Mouse (Mus musculus): ENCODE results near the gene Psmd5. TPM values are rescaled to one million over a fixed set of nuclear protein-coding genes. Genes with fewer than 3 reads are reported as not detected.
"Not testable (repeated sequence)": the region's sequence is repeated elsewhere in the genome, so short reads cannot be mapped to it uniquely, and the experiment has no call there.

Gene Psmd5
- polyA plus RNA-seq, 1 experiment from 2014 or later: 99.5 TPM

DNA sequence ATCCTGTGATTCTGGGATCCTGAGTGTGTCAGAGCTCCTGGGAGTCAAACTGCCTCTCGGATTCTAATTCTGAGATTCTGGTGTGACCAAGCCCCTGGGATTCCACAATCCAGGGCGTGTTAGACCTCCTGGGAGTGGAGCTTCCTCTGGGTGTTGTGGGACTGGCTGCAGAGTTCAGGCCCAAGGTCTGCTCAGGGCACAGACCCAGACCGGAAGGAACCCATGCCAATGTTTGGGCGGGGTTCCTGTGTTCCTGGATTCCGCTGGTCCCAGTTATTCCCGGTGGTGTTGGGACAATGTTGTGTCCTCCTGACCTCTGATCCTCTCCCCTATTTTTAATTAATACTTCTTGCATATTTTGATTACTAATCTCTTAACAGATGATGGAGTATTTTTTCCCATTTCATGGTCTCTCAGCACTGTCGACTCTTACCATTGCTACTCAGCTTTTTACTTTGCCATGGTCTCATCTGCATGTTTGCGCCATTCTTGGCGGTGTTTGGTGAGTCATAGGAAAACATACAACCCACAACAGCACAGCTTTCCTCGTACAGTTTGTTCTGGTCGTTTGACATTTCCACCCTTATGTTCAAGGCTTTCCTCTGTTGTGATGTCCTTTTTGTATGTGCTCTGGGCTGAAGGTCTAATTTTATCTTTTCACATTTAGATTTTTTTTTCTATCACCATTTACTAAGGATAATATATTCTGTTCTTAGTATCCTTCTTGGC, 31.4 kb downstream of the Psmd5 start:
- H3K4me1 ChIP-seq: no peaks in the 10 kb centered on the region
- no peaks in the 10 kb centered on the region for H3K9me3 ChIP-seq
- no peak overlapping the region for H3K4me2 ChIP-seq (replicated peaks)
- no peak overlapping the region for H3K4me3 ChIP-seq
- WGBS: 84% methylated on average over 11 of the region's 11 CpGs
- no peaks in the 10 kb centered on the region for H3K27me3 ChIP-seq
- no peak for ATAC-seq (ENCODE audit: insufficient number of reproducible peaks, insufficient read depth, low FRiP score, low TSS enrichment)
- H3K27ac ChIP-seq: no peak overlapping the region
- no peak overlapping the region for H3K9ac ChIP-seq
- H3K36me3 ChIP-seq: no peaks in the 10 kb centered on the region

DNA sequence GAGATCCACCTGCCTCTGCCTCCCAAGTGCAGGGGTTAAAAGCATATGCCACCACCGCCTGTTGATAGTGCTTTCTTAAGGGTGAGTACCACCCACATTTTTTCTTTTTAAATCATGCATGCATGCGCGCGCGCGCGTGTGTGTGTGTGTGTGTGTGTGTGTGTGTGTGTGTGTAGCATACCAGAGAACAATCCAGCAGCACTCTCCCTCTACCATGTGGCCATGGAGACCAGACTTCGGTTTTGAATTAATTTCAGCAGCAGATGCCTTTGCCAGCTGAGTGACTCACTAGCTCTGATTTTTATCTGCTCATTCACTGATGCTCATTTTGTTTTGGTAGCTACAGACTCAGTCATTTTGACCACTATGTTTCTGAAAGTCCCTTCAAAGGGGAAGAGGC, 33.1 kb downstream of the Psmd5 start:
- Histone ChIP-seq H3K27ac (no peak overlapping the region), H3K4me1 (no peaks in the 10 kb centered on the region; the same call in 1 of the 2 replicates), H3K9ac (no peak overlapping the region), H3K27me3 (no peaks in the 10 kb centered on the region), H3K9me3 (no peaks in the 10 kb centered on the region), H3K4me3 (no peak overlapping the region), H3K4me2 (replicated peaks) (no peak overlapping the region), H3K36me3 (no peaks in the 10 kb centered on the region)
- WGBS: 86% methylated on average over 8 of the region's 8 CpGs
- ATAC-seq (ENCODE audit: insufficient number of reproducible peaks, insufficient read depth, low FRiP score, low TSS enrichment): no peak

DNA sequence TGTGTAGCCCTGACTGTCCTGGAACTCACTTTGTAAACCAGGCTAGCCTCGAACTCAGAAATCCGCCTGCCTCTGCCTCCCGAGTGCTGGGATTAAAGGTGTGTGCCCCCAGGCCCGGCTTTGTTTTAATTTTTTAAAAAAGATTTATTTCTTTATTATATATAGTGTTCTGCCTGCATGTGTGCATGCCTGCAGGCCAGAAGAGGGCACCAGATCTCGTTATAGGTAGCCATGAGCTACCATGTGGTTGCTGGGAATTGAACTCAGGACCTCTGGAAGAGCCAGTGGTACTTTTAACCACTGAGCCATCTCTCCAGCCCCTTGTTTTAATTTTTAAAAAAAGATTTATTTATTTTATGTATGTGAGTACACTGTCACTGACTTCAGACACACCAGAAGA, 34.6 kb downstream of the Psmd5 start:
- not testable (repeated sequence) for H3K4me2 ChIP-seq (replicated peaks); H3K9ac ChIP-seq; H3K9me3 ChIP-seq; H3K27me3 ChIP-seq; ATAC-seq (ENCODE audit: insufficient number of reproducible peaks, insufficient read depth, low FRiP score, low TSS enrichment); H3K4me1 ChIP-seq; H3K27ac ChIP-seq; H3K4me3 ChIP-seq; H3K36me3 ChIP-seq
- 80% methylated on average over 5 of the region's 5 CpGs for WGBS

DNA sequence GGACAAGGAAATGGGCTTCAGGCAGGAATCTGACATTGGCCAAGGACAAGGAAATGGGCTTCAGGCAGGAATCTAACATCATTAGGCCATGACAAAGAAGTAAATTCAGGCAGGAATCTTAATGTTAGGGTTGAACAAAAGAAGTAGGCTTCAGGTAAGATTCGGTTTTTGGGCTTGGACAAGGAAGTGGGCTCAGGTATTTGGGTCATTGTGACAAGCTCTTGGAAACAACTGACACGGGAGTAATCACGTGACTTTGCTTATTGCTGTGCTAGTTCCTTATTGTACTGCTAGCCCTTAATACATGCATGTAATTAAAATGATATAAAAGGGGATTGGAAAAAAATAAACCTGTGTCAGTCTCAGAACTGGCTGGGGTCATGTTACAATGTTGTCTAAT, 39.1 kb downstream of the Psmd5 start:
- no peak for ATAC-seq (ENCODE audit: insufficient number of reproducible peaks, insufficient read depth, low FRiP score, low TSS enrichment)
- WGBS: 78% methylated on average over 3 of the region's 3 CpGs
- H3K27me3 ChIP-seq: no peaks in the 10 kb centered on the region
- H3K27ac ChIP-seq: no peak overlapping the region
- H3K4me1 ChIP-seq: no peaks in the 10 kb centered on the region; the same call in 1 of the 2 replicates
- no peak overlapping the region for H3K4me3 ChIP-seq
- no peak overlapping the region for H3K9ac ChIP-seq
- H3K9me3 ChIP-seq: no peaks in the 10 kb centered on the region
- H3K4me2 ChIP-seq (replicated peaks): no peak overlapping the region
- no peaks in the 10 kb centered on the region for H3K36me3 ChIP-seq

DNA sequence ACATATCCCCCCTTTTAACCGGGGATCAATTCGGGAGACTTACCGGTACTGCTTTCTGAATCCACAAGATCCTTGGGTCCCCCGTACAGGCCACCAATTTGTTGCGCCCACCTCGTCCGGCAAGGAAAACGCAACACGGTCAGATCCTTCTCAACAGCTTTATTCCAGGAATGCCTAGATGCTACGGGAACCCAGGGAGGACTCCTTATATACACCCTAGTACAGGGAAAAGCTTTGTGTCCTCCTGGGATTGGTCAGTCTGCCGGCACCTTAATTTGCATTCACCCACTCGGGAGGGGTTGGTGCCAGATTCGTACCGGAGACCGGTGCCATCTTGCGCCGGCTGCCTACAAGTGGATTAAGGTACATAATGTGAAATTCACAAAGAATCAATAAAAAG, 41.1 kb downstream of the Psmd5 start:
- Histone ChIP-seq H3K4me3 (no peak overlapping the region), H3K9me3 (no peaks in the 10 kb centered on the region)

DNA sequence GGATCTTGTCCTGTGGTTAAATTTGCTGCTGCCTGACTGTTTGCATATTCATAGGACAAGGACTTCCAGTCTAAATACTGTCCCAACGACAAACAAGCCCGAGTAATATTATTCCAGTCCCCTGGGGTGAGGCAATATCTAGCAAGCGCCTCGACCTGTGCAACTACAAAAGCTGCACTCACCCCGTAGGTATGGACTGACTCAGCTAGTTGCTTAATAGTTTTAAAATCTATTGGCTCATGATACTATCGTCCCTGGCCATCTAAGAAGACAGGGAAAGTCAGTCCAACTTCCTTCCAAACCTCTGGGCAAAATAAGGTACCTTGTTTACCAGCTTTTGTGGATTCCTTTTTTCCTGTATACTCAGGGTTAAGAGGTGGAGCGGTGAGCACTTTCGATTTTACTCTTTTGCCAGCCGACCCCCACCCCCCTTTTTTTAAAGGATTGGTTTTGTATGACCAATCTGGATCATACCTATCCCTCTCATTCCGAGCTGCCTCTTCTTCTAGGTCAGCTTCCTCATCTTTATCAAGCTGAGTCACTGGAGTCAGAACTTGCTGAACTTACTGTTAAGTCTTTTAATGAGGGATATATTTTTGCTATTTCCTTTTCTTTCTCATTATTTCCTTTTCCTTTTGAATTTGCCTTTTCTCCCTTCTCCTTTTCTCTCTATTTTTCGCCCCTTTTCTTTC, 41.9 kb downstream of the Psmd5 start, which contains the start of gene Gm34653:
TSS of gene Gm34653 (plus strand) at position 242 of the 692 bp plus-strand sequence.
- not testable (repeated sequence) for H3K4me3 ChIP-seq; H3K27me3 ChIP-seq; H3K9ac ChIP-seq; H3K4me2 ChIP-seq (replicated peaks); H3K9me3 ChIP-seq; H3K36me3 ChIP-seq; H3K4me1 ChIP-seq; H3K27ac ChIP-seq; ATAC-seq (ENCODE audit: insufficient number of reproducible peaks, insufficient read depth, low FRiP score, low TSS enrichment)
- WGBS: 71% methylated on average over 11 of the region's 11 CpGs

More for the DNA sequence above, 41.1 kb downstream of the Psmd5 start:
- no peak for ATAC-seq (ENCODE audit: insufficient number of reproducible peaks, insufficient read depth, low FRiP score, low TSS enrichment)
- H3K4me2 ChIP-seq (replicated peaks): no peak overlapping the region
- H3K4me1 ChIP-seq: no peaks in the 10 kb centered on the region; the same call in 1 of the 2 replicates
- H3K36me3 ChIP-seq: no peaks in the 10 kb centered on the region
- H3K27ac ChIP-seq: no peak overlapping the region
- WGBS: 88% methylated on average over 17 of the region's 17 CpGs
- H3K9ac ChIP-seq: no peak overlapping the region
- no peaks in the 10 kb centered on the region for H3K27me3 ChIP-seq

DNA sequence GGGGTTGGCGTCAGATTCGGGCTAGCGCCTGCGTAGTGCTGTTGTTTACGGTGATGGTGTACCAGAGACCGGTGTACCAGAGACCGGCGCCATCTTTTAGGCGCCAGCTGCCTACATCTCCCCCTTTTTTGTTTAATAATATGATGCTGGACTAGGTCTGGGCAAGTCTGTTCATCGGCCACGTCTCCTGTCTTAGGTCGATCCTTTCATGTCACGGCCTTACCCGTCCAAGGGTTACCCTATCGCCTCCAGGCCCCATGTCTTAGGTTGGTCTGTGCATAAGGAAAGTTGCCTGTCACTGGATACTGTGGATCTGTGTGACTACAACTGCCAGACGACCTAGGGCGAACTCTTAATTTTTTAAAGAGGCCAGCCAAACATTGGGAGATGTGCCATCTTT, 44.7 kb downstream of the Psmd5 start:
- not testable (repeated sequence) for H3K27ac ChIP-seq; H3K27me3 ChIP-seq; H3K36me3 ChIP-seq; H3K4me3 ChIP-seq; H3K4me2 ChIP-seq (replicated peaks); H3K9ac ChIP-seq; H3K9me3 ChIP-seq; ATAC-seq (ENCODE audit: insufficient number of reproducible peaks, insufficient read depth, low FRiP score, low TSS enrichment); H3K4me1 ChIP-seq
- 93% methylated on average over 17 of the region's 17 CpGs for WGBS

DNA sequence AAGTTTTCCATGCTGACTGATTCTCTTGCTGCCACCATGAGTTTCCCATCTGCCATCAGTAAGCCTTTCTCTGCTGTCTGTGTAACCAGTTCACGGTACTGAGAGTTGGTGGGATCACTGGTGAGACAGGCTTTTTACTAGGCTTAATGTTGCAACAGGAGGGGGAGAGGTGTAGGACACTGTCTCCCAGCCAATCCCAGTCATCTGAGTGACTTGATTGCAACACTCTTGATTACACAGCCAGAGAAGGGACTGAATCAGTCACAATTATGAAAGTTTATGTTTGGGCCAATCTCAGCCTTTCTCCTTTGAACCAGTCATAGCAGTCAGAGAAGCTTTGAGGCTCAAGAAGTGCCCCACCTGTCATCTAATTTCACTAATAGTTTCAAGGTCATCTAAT, 46.7 kb downstream of the Psmd5 start:
- no peak overlapping the region for H3K4me3 ChIP-seq
- H3K27me3 ChIP-seq: no peaks in the 10 kb centered on the region
- H3K9ac ChIP-seq: no peak overlapping the region
- no peak overlapping the region for H3K27ac ChIP-seq
- no peaks in the 10 kb centered on the region for H3K36me3 ChIP-seq
- H3K4me1 ChIP-seq: peaks cover 11% of the 10 kb centered on the region; the same call in 1 of the 2 replicates
- no peak for ATAC-seq (ENCODE audit: insufficient number of reproducible peaks, insufficient read depth, low FRiP score, low TSS enrichment)
- no peak overlapping the region for H3K4me2 ChIP-seq (replicated peaks)
- H3K9me3 ChIP-seq: no peaks in the 10 kb centered on the region
- 91% methylated on average over 1 of the region's 1 CpGs for WGBS

DNA sequence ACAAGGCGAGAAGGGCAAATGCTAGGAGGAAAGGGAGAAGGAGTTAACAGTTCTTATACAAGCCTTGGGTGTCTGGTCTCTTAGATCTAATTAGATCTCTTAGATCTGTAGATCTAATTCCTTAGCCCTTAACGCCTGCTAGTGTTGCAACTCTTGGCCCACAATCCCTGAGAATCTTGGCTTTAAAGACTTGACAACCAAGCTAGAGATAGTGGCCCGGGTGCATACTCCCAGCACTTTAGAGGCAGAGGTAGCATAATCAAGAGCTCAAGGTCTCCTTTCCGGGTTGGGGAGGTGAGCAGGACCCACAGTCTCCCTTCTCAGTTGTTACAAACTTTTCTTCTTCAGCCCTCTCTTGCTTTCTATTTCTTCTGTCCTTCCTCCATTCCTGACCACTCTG, 47.2 kb downstream of the Psmd5 start:
- H3K36me3 ChIP-seq: no peaks in the 10 kb centered on the region
- peaks cover 11% of the 10 kb centered on the region; the same call in 1 of the 2 replicates for H3K4me1 ChIP-seq
- WGBS: 84% methylated on average over 4 of the region's 4 CpGs
- no peak overlapping the region for H3K9ac ChIP-seq
- H3K9me3 ChIP-seq: no peaks in the 10 kb centered on the region
- H3K27me3 ChIP-seq: no peaks in the 10 kb centered on the region
- no peak for ATAC-seq (ENCODE audit: insufficient number of reproducible peaks, insufficient read depth, low FRiP score, low TSS enrichment)
- no peak overlapping the region for H3K4me3 ChIP-seq
- H3K27ac ChIP-seq: no peak overlapping the region
- no peak overlapping the region for H3K4me2 ChIP-seq (replicated peaks)

DNA sequence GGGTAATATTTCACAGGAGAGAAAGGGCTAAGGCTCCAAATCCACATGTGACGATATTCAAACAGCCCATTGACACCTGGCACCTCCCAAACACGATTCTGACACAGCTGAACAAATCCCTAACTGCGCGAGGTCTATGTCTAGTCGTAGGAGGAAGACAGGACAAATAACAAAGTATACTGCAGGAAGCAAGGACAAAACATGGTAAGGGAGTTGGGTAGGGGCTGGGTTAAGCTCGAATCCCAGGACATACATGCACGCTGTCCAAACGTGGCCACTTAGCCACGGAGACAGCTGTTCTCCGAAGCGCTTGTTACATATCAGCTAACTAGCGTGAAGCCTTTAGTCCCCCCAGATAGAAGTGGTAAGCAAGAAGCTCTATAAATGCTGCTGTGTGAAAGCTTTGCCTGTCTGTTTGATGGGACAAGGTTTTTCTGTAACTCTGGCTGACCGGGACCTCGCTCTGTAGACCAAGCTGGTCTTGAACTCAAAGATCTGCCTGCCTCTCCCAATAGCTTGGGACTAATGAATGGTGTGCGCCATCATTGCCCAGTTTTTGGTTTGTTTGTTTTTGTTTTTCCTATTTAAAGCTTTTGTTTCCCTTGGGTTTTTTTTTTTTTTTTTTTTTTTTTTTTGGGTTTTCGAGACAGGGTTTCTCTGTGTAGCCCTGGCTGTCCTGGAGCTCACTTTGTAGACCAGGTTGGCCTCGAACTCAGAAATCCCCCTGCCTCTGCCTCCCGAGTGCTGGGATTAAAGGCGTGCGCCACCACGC, 48.1 kb downstream of the Psmd5 start:
- peak overlapping the region; percentile 98 for H3K4me3 ChIP-seq
- H3K4me1 ChIP-seq: peaks cover 11% of the 10 kb centered on the region; the same call in 1 of the 2 replicates
- no peaks in the 10 kb centered on the region for H3K36me3 ChIP-seq
- H3K4me2 ChIP-seq (replicated peaks): peak overlapping the region; percentile 73
- no peaks in the 10 kb centered on the region for H3K27me3 ChIP-seq
- WGBS: 34% methylated on average over 20 of the region's 21 CpGs
- H3K9ac ChIP-seq: peak overlapping the region; percentile 90
- ATAC-seq (ENCODE audit: insufficient number of reproducible peaks, insufficient read depth, low FRiP score, low TSS enrichment): no peak
- no peaks in the 10 kb centered on the region for H3K9me3 ChIP-seq
- H3K27ac ChIP-seq: no peak overlapping the region; the same call in 1 of the 2 replicates

DNA sequence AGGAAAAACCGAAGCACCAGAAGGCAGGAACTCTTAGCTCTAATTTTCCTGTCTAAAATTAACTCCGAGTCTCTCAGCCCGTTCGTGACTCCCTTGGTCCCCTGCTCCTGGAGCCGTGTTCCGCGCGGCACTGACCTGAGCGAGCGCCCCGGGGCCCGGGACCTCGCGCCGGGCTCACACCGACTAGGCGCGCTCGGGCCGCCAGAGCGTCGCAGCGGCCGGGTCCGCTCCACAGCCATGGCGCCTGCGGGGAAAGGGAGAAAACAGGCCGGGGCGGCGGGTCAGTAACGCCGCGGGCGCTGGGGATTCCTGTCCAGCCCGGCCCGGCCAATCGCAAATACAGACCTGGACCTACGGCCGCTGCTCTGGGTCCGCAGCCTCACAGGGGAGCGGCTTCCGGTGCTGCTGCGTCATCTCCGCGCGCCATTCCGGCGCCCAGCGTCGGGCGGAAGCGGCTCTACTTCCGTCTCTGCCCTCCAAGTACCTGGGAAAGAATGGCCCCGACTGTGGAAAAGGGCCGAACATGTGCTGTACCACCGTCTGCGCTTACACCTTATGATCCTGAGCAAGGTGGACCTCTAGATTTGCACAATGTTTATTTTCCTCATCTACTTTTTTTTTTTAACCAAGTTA, 48.8 kb downstream of the Psmd5 start, which contains the start of gene Fbxw2:
TSS of gene Fbxw2 (minus strand) at position 485 of the 633 bp plus-strand sequence.
- under 1% methylated on average over 57 of the region's 57 CpGs for WGBS
- Histone ChIP-seq H3K36me3 (peaks cover 4% of the 10 kb centered on the region; the same call in 1 of the 2 replicates), H3K9ac (peak within 1 kb of the TSS; percentile 90), H3K4me3 (peak within 1 kb of the TSS; percentile 98), H3K4me2 (replicated peaks) (peak within 1 kb of the TSS; percentile 73), H3K4me1 (peaks cover 11% of the 10 kb centered on the region; the same call in 1 of the 2 replicates), H3K9me3 (no peaks in the 10 kb centered on the region), H3K27me3 (no peaks in the 10 kb centered on the region), H3K27ac (peak within 1 kb of the TSS; percentile 77)
- ATAC-seq (ENCODE audit: insufficient number of reproducible peaks, insufficient read depth, low FRiP score, low TSS enrichment): peak; percentile 95

Data from embryonic facial prominence, embryonic 12.5 days (tissue).